Mouse (Mus musculus) hindbrain, embryonic 16.5 days (tissue): ENCODE measurements at regions not wholly inside any gene's neighbourhood (a gene's known extent, or its start where the extent isn't known, plus 50 kb on each side); places are given as distances from the start of the nearest gene placed in this dataset.

ENCODE experiments used
- ATAC-seq: fragments of 200-750 bp; cut with Nextera tagmentation; 2 replicates; pipeline ENCODE4 v1.8.0; 2017; ENCODE audit warnings: moderate TSS enrichment, moderate library complexity
- H3K27ac ChIP-seq: fragments of 300-500 bp; sonication (generic); 2 replicates; pipeline ENCODE4 v1.5.1; 2014; ENCODE audit warnings: low read depth, mild to moderate bottlenecking, control low read depth, low read length, moderate library complexity
- H3K27me3 ChIP-seq: fragments of 300-500 bp; sonication (generic); replicated peaks from 2 replicates; pipeline ENCODE4 v1.6.1; 2014; ENCODE audit warnings: low read length; ENCODE audit not compliant: control insufficient read depth, insufficient read depth
- H3K36me3 ChIP-seq: fragments of 300-500 bp; sonication (generic); 2 replicates; pipeline ENCODE4 v1.6.1; 2014; ENCODE audit warnings: mild to moderate bottlenecking, low read length, moderate library complexity, mixed read lengths; ENCODE audit not compliant: control insufficient read depth, insufficient read depth
- H3K4me1 ChIP-seq: fragments of 300-500 bp; sonication (generic); 2 replicates; pipeline ENCODE4 v1.6.1; 2014; ENCODE audit warnings: low read depth, low read length; ENCODE audit not compliant: control insufficient read depth, insufficient read depth
- H3K4me2 ChIP-seq: fragments of 300-500 bp; sonication (generic); 2 replicates; pipeline ENCODE4 v1.6.1; 2014; ENCODE audit warnings: mild to moderate bottlenecking, low read length, control low read depth, moderate library complexity
- H3K4me3 ChIP-seq: fragments of 300-500 bp; sonication (generic); 2 replicates; pipeline ENCODE4 v1.5.1; 2014; ENCODE audit warnings: mild to moderate bottlenecking, low read length, control low read depth, moderate library complexity
- H3K9ac ChIP-seq: fragments of 300-500 bp; sonication (generic); 2 replicates; pipeline ENCODE4 v1.6.1; 2014; ENCODE audit warnings: low read depth, mild to moderate bottlenecking, control low read depth, low read length, moderate library complexity
- H3K9me3 ChIP-seq: fragments of 300-500 bp; sonication (generic); 2 replicates; pipeline ENCODE4 v1.6.1; 2014; ENCODE audit warnings: mild to moderate bottlenecking, low read length, moderate library complexity; ENCODE audit not compliant: control insufficient read depth
- WGBS: fragments of 180-500 bp; shearing (Covaris S2); extraction: QIAGEN DNeasy Blood & Tissue Kit; methylation state at CpG from one replicate; pipeline ENCODE4 v1.1.7; 2014; 5-methylcytosine and 5-hydroxymethylcytosine counted together

DNA sequence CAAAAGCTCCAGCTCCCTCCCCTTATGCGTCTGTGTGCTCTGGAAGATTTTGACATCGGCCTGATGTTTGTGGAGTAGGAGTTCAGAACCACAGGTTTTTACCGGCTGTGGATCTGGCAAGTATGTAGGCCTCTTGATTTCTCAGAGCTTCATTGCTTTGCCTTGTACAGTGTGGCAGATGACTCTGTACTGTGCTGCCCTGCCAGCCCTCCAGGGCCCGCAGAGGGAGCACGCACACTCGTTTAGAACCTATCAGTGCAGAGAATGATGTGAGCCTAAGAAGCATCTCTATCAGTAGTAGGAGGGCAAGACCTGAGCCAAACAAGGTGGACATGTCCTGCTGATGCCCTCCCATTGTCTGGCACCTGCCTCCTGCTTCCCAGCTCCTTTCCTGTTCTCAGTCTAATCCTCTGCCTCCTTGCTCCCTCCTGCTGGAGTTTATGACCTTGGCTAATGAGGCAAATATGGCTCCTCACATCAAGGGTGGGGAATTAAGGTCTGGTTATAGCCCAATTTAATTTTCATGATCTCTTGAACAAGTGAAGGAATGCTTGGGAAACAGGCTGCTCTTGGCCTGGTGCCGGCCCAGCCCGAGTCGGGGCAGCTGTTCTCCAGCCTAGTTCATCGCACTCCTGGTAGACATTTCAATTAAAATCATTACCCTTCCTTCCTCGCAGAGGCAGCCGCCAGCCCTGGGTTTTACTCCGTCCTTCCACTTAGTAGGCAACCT, 344.5 kb downstream of the Tmem38b start:
- ATAC-seq: no peak
- no peaks in the 10 kb centered on the region for H3K4me1 ChIP-seq
- no peak overlapping the region for H3K4me2 ChIP-seq

DNA sequence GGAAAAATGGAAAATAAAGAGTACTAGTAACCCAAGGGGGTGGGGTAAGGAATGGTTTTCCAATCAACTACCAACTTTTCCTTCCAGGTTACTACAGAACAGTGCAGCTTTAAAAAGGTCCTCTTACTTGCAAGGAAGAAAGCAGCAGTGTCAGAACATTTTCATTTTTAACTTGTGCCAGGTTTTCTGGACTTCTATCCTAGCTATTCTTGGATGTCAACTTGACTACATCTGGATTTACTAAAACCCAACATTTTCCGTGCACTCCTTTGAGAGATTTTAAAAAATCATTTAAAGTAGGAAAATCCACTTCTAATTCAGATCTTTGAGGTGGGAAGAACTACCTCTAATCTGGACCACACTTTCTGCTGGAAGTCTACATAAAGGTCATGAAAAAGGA, 358.4 kb downstream of the Tmem38b start:
- H3K36me3 ChIP-seq: no peaks in the 10 kb centered on the region
- H3K4me3 ChIP-seq: no peak overlapping the region
- H3K27me3 ChIP-seq: no peaks in the 10 kb centered on the region
- H3K4me1 ChIP-seq: no peaks in the 10 kb centered on the region
- 93% methylated on average over 1 of the region's 1 CpGs for WGBS
- ATAC-seq: no peak
- no peak overlapping the region for H3K27ac ChIP-seq
- no peaks in the 10 kb centered on the region; the same call in 1 of the 2 replicates for H3K9me3 ChIP-seq
- no peak overlapping the region for H3K4me2 ChIP-seq
- H3K9ac ChIP-seq: no peak overlapping the region

More for the DNA sequence above, 344.5 kb downstream of the Tmem38b start:
- H3K4me3 ChIP-seq: no peak overlapping the region
- WGBS: 88% methylated on average over 13 of the region's 13 CpGs
- no peak overlapping the region for H3K9ac ChIP-seq
- no peaks in the 10 kb centered on the region for H3K27me3 ChIP-seq
- no peak overlapping the region for H3K27ac ChIP-seq
- no peaks in the 10 kb centered on the region for H3K36me3 ChIP-seq
- no peaks in the 10 kb centered on the region for H3K9me3 ChIP-seq

DNA sequence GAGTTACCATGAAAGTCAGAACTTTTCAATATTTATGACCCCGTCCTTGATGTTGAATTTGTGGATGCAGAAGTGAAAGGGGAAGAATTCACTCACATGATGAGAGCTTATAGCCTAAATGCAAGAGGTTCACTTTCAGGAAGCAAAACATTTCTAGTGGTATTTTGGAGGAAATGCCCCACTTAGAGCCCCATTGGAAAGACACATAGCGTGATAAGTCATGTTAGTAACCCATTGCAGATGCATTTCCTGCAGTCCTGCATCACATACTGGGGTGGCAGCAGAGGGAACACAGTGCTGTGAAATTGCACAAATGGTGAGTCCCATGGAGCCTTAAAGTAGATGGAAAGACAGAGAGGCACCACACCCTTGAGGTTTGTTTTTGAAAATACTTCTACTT, 369.9 kb downstream of the Tmem38b start:
- no peaks in the 10 kb centered on the region for H3K4me1 ChIP-seq
- H3K27me3 ChIP-seq: no peaks in the 10 kb centered on the region
- H3K36me3 ChIP-seq: no peaks in the 10 kb centered on the region
- 98% methylated on average over 2 of the region's 2 CpGs for WGBS
- ATAC-seq: no peak
- no peak overlapping the region for H3K9ac ChIP-seq
- no peak overlapping the region for H3K4me3 ChIP-seq
- H3K9me3 ChIP-seq: no peaks in the 10 kb centered on the region
- no peak overlapping the region for H3K4me2 ChIP-seq
- no peak overlapping the region for H3K27ac ChIP-seq

DNA sequence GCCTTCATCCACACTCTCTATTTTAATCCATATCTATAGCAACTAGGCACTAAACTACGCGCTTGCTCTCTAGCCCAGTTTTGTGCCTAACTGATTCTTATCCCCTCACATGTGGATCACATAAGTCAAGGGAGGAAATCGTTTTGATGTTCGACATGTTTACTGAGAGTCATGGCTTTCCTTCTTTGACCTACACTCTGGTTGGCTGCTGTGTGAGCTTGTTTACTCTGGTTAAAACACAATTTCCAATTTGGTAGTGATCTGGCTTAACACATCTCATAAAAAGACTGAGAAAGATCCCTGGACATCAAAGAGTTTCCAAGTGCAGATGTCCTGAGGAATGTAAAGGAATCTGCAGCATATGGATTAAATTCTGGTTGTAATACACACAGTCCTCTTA, 376.6 kb downstream of the Tmem38b start:
- H3K4me2 ChIP-seq: no peak overlapping the region
- H3K9ac ChIP-seq: no peak overlapping the region
- no peaks in the 10 kb centered on the region for H3K4me1 ChIP-seq
- H3K36me3 ChIP-seq: no peaks in the 10 kb centered on the region
- H3K9me3 ChIP-seq: no peaks in the 10 kb centered on the region
- 84% methylated on average over 4 of the region's 4 CpGs for WGBS
- no peak overlapping the region for H3K27ac ChIP-seq
- no peak for ATAC-seq
- no peak overlapping the region for H3K4me3 ChIP-seq
- no peaks in the 10 kb centered on the region for H3K27me3 ChIP-seq

DNA sequence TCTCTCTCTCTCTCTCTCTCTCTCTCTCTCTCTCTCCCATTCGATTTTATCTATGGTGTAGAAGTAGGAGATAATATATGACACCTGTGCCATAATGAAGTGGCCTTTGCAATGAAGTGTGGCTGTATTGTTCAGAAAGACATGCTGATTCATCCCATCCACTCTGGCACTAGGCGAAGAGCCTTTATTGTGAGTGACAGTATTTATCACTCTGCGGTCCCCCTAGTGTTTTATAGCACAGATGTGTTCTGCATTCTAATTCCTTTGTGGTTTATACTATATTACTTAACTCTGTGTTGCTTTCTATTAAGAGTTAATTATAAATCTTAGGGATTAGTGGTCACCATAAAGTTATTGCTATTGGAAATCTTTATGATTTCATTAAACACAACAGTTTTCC, 398.7 kb downstream of the Tmem38b start:
- H3K4me2 ChIP-seq: no peak overlapping the region
- no peaks in the 10 kb centered on the region for H3K4me1 ChIP-seq
- WGBS: 59% methylated on average over 3 of the region's 3 CpGs
- H3K27ac ChIP-seq: no peak overlapping the region
- no peaks in the 10 kb centered on the region for H3K9me3 ChIP-seq
- ATAC-seq: no peak
- no peak overlapping the region for H3K4me3 ChIP-seq
- no peak overlapping the region for H3K9ac ChIP-seq
- H3K36me3 ChIP-seq: no peaks in the 10 kb centered on the region
- H3K27me3 ChIP-seq: no peaks in the 10 kb centered on the region
